Mouse (Mus musculus): ENCODE results near the gene Gm8764.
"Not testable (repeated sequence)": the region's sequence is repeated elsewhere in the genome, so short reads cannot be mapped to it uniquely, and the experiment has no call there.

DNA sequence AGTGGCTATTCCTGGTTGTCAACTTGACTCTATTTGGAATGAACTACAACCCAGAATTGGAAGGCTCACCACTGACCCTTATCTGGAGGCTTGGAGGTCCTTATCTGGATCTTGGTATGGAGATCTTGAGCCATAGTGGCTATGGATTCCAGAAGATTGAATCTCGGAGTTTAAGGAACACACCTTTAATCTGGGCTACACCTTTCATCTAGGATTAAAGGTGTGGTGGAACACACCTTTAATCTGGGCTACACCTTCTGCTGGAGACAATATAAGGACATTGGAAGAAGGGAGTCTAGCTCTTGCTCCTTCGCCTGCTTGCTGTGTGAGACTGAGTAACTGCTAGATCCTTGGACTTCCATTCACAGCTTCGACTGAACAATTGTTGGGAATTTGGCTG, 33.9 kb downstream of the Gm8764 start, which contains the start of gene Gm4340:
- not testable (repeated sequence) for TF ChIP-seq CTCF (IDR thresholded peaks at IDR 0.05; ENCODE audit: control insufficient read depth, insufficient read depth, insufficient read length); FOSL1 (IDR thresholded peaks at IDR 0.05; ENCODE audit: insufficient read depth, low read length, poor library complexity, severe bottlenecking)
